Mouse (Mus musculus): Measurements from ENCODE around the gene Trpm5. TPM values are rescaled to one million over a fixed set of nuclear protein-coding genes. Genes with fewer than 3 reads are reported as not detected.
A peak's percentile ranks its signal among the peaks of the same experiment; 100 is the strongest.

Gene Trpm5
- total RNA-seq, 4 experiments from 2014 or later, result not detected

GRCm38 (mm10) chr7:143062704-143063103, 31.7 kb downstream of the Trpm5 start:
- no peak for DNase-seq (ENCODE audit: low spot score in 2 of 2)

DNA sequence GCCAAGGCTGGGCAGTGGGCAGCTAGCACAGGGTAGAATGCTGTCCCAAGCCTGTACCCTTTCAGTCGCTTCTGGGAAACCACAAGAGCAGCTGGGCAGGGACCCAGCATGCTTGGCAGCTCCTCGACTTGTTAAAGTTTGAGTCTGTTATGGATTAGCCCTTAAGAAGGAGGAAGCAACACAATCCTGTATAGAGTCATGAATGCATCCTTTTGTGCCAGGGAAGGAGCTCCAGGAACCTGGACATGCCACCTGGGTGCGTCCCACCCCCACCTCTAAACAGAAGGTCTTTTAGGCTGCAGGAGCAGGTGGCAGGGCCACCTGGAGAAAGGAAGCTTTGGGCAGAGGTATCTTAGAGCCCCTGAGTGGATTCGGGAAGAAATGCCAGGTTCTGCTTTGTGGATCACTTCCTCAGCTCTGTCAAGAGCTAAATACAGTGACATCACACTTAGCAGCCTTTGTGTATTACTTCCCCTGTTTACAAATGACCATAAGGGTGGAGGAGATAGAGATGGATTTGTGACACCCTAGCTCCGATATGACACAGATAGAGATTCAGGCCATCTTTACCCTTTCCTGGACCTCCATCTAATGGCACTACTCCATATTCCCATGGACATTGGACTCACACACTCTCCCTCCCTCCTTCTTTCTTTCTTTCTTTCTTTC, 35.1 kb downstream of the Trpm5 start:
- peak in 1 of 2 experiments; percentile 59 for DNase-seq (ENCODE audit: low spot score in 2 of 2)

- DNase-seq (ENCODE audit: low spot score in 2 of 2), result no peak
Observed at GRCm38 (mm10) chr7:143058221-143058697, 36.2 kb downstream of the Trpm5 start.

DNA sequence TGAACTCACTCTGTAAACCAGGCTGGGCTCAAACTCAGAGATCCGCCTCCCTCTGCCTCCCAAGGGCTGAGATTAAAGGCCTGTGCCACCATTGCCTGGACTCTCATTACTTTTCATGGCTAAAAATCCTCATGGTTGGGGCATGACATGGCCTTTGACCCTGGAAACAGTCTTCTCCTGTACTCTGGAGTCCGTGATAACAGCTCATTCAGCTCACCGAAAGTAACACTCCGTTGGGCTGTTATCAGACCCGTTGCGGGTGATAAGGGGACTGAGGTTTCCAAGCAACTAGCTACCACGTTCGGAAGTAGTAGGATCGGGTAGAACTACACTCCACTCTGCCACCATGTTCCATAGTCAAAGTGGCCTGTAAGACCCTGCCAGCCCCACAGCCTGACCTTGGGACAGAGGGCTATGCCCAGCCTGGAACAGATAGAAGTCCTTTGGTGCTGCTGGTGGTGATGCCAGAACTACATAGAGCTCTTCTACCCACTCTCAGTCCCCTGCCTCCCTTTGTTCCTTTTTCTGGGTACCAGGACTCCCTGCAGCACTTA, 36.7 kb downstream of the Trpm5 start:
- DNase-seq (ENCODE audit: low spot score in 2 of 2), result no peak

DNA sequence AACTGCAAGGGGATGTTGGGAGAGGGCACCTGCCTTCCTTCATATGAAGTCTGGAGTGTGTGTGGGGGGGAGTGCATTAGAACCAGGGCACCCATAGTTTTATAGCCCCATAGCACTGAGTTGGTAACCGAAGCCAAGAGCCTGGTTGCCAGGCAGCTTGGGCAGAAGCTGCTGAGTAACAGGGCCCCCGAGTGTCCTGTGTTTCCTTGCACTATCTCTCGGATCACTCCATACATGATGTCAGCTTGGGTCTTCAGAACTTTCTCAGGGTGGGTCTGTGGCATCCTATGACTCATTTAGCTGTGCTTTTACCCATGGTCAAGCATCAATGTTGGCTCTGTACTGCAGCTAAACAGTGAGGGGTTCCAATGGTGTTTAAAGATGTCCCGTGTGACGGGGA, 37.4 kb downstream of the Trpm5 start:
- no peak for DNase-seq (ENCODE audit: low spot score in 2 of 2)

DNA sequence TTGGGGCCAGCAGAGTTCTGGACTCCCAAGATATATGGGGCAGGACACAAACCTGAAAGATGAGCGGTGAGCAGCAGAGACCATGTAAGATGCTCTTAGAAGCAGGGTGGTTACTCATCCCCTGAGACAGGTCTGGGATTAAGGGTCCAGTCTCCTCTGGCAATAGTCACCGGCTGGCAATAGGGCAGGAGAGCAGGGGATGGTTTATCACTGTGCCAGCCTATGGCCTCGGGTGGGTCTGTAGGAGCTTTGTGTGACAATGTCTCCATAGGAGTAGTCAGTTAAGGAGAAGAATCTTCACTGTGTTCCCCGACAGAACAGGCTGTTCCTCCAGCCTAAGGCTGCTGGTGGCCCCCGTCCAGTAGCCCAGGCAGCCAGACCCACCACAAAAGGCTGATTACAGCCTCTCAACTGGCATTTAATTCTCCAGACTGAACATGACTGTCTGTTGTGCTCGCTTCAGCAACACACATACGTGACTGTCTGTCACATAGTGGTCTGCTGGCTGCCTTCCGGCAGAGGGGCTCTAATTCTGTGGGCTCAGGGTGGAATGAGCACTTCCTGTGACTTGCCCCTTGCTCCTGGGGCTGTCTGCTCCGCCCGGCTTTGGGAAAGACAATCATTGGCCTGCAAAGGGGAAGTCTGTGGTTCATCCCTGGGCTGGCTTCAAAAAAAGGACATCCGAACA, 38.8 kb downstream of the Trpm5 start:
- DNase-seq (ENCODE audit: low spot score in 2 of 2), result no peak

GRCm38 (mm10) chr7:143055001-143055400, 39.4 kb downstream of the Trpm5 start:
- DNase-seq (ENCODE audit: low spot score in 2 of 2), result no peak

GRCm38 (mm10) chr7:143054612-143054965, 39.9 kb downstream of the Trpm5 start:
- no peak for DNase-seq (ENCODE audit: low spot score in 2 of 2)

DNA sequence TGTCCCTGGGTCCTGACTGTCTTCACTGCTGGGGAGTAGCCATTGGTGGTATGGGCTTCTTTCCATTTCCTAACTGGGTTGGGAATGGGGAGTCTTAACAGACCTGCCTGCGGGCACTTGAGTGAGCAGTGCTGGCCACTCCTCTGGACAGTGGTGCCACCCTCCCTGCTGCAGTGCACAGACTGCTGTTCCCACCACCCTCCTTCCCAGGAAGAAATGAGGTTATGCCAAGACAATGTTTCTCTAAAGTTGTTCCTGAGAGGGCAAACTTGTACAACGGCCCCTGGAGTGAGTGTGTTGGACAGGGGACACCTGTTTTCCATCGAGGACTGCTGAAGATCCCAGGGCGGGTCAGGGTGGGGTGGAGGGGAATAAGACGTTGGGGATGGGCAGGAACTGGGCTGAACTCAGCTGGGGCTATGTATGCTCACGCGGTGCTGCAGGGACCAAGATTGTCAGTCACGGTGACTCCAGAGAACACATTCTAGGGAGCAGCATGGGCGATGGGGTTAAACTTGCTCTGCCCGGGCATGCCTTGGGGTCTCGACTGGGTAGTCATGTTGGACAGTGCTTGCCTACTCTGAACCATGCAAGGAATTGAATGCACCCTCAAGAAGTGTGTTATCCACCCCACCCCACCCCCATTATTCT, 40.4 kb downstream of the Trpm5 start:
- DNase-seq (ENCODE audit: low spot score in 2 of 2), result no peak

DNA sequence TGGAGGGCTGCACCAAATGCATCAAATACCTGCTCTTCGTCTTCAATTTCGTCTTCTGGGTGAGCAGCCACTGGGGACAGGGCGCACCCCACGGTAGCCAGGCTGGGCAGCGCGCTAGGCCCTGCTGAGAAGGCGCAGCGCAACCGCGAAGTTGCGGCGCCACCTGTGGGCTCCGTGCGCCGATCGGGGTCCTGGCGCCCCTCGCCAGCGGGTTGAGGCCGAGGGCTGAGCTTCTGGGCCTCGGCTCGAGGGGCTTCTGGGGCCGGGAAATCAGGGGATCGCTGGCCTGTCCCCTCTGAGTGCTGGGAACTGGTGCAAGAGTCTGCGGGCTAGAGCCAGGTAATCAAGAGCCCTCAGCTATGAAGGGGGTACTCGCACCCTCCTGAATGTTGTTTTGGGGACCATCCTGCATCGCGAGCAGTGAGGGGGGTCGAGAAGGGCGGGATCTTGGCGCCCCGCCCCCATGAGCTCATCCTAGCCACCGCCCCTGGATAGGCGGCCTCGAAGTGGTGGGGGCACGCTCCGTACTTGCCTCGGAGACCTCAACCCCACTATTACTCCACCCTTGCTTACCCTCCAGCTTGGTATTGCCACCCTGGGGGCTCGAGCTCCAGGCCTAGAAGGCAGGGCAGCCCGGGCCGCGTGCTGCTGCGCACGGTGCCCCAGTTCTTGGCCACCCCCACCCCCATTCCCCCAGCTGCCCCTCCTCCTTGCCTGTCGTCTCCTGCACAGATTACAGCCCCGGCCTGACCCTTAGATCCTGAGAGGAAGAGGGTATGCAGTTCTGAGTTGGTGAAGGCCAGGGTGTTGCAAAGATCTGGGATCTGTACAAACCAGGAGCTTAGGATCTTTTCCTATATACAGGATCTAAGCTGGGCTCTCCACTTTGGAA, 41.2 kb downstream of the Trpm5 start:
- peak; percentile 54 to 59 for DNase-seq (ENCODE audit: low spot score in 2 of 2)

GRCm38 (mm10) chr7:143052626-143053007, 41.8 kb downstream of the Trpm5 start, which contains the start of gene Cd81:
Gene Cd81 (plus strand): TSS chr7:143052739.
- DNase-seq (ENCODE audit: low spot score in 2 of 2), result peak; percentile 80 to 81

DNA sequence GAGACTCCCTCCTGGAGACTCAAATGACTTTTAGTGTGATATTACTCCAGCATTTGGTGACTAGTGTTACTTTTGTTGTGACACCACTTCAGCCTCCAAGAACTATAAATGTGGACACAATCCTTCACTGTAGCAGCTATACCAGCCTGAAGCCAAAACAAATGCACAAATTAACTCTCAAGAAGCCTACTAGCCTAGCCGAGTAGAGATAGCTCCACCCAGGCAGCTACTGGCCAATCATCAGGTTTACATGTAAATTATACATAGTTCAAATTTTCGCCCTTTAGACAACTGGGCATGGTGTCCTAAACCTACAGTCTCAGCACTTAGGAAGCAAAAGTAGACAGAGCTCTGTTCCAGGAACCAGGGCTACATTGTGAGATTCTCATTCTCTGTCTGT, 43.1 kb downstream of the Trpm5 start:
- DNase-seq (ENCODE audit: low spot score in 2 of 2), result no peak

DNA sequence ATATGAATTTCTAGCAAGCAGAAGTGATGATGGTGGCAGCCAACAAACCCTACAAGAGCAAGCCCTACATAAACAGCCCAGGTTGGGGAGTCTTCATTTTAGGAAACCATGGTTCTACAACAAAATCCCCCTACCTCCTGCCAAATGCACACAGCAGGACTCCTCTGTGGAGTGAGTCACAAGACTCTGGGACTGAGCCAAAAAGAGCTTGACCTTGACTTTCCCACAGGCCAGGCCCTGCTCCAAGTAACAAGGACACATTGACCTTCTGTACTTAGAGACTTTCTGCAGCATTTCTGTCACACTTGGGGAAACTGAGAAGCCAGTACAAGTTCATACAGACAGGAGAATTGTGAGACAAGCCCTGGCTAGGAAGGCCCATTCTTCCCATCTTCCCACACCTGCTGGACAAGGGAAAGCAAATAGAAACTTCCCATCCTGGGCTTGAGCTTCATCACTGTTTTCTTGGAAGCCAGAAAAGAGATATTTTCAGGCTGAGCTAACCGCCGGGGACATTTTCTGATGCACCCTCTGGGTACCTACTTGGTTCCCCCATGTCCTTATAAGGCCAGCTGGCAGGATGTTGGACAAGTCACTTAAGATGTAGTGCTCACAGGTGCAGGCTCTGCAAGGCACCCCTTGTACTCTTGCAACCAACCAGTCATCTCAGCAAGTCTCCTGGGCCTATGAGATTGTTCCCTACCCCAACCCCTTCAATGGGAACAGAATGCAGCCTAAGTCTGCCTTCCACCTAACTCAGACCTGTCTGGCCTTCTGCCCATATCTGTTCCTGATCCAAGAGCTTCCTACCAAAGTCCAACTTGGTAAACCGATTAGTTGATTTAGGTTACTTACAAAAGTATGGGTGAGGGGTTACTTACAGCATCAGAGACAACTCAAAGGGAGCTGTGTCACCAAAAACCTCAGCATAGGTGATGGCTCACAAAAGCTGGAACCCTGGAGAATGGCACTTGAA, 44.3 kb downstream of the Trpm5 start:
- no peak for DNase-seq (ENCODE audit: low spot score in 2 of 2)

DNA sequence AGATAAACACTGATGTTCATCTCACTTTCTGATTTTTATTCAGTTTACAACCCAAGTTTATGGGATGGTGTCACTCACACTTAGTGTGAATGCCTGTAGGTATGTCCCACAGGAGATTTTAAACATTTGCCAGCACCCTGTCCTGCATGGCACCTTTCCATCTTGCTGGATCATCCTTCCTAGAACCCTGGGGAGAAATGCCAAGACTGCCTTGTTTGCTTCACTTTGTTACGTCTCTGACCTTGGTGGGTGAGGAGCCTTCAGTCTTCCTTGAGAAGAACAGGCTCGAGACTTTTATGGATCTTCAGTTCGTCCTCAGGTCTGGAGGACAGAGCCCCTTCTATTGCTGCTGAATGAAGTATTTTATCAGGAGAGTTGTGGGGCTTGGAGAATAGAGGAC, 45.1 kb downstream of the Trpm5 start:
- no peak for DNase-seq (ENCODE audit: low spot score in 2 of 2)

GRCm38 (mm10) chr7:143046358-143046757, 48.1 kb downstream of the Trpm5 start:
- DNase-seq (ENCODE audit: low spot score in 2 of 2), result no peak

DNA sequence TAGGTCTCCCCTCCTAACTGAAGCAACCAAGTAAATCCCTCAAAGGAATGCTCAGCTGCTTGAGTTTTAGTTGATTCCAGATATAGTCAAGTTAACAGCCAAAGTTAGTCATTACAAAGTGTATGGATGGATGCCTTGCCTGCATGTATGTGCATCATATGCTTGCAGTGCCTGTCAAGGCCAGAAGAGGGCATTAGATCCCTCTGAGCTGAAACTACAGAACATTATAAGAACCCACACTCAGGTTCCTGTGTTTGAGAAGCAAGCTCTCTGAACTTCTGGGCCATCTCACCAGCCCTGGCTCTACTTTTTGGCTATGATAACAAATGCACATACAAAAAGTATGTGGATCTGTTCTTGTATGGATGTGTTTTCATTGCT, 49.6 kb downstream of the Trpm5 start:
- DNase-seq (ENCODE audit: low spot score in 2 of 2), result no peak

- DNase-seq (ENCODE audit: low spot score in 2 of 2), result no peak
Observed at GRCm38 (mm10) chr7:143044049-143044825, 50.2 kb downstream of the Trpm5 start.

- DNase-seq (ENCODE audit: low spot score in 2 of 2), result no peak
Observed at GRCm38 (mm10) chr7:143042897-143043300, 51.5 kb downstream of the Trpm5 start.

DNA sequence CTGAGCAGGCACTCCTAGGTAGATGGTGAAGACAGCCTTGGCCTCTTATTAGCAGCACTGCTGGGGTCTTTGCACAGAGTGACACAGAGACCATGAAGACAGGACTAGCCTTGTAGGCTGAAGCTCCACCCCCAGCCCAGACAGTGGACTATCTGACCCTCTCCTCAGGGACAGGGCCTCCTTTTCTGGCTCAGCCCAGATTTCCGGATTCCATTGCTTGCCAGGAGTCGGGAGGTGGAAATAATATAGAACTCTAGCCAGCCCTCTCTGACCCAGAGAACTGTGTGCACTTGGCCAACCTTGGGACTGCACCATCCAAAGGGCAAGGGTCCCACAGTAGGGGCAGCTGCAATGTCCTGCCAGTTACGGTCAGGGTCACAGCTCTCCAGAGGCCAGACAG, 52.4 kb downstream of the Trpm5 start:
- DNase-seq (ENCODE audit: low spot score in 2 of 2), result peak; percentile 39 to 41
